Mouse (Mus musculus) MN1 (cell line): ENCODE results near the gene Hoxc5.

Experiments used
- DNase-seq: peaks from one replicate; pipeline ENCODE4 v3.0.0-alpha.2; 2016; ENCODE audit warnings: low spot score

The Hoxc5 gene

DNA sequence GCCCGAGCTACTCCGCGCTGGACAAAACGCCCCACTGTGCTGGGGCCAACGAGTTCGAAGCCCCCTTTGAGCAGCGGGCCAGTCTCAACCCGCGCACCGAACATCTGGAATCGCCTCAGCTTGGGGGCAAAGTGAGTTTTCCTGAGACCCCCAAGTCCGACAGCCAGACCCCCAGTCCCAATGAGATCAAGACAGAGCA is at the start of gene Hoxc5:
Gene Hoxc5 (plus strand): TSS at position 132 of the 199 bp plus-strand sequence.
- no peak for DNase-seq

DNA sequence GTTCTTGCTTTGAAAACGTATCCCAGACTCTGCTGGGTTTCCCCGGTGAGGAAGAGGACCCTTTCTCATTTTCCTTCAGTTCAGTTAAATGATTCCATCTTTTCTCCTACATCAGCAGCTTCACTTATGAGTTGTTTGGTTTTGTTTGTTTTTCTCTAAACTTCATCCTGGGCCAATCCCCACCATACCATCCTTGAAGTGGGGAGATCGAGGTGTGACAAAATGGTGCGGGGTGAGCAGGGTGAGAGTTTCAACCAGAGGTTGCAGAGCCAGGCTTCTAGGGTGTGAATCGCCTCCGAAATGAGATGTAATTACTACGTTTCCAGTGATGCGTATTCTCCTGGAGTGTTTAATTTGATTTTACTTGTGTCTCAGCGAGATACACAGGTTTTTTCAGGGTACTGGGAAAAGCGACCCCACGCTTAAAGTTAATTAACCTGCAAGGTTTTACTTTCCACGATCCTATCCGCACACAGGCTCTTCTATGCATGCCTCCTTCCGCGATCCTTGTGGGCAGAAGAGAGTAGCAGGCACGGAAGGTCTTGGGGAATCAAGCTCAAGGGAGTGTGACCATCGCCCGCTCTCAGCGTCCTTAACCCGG is 49.2 kb upstream of the Hoxc5 start:
- DNase-seq: no peak

DNA sequence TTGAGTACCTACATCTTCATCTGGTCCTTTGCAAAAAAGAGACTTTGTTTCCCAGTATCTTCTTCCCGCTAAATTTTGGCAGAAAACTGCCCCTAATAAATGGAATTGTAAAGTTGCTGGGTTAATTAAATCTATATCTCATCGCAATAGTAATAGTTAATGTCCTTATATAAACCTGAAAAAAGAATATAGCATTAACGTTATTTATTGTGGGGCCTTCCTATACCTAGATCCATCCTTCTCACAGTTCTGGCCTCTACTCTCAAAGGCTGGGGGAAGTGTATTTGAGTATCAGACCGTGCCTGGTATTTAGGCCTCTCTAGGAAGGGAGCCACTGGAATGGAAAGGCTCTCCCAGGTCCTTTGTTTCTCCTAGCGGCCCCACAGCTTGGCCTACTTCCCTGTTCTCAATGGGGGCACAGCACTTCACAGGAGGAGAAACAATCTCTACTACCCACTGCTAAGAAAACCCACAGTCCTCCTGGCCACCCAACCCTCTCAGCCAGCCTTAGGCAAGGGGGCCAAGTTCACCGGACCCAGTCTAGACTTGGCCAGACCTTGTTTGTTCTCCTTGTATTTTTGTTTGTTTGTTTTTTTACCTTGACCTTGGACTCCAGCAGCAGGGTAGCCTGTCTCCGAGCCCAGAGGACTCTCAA is 48.5 kb upstream of the Hoxc5 start:
- DNase-seq: no peak

DNA sequence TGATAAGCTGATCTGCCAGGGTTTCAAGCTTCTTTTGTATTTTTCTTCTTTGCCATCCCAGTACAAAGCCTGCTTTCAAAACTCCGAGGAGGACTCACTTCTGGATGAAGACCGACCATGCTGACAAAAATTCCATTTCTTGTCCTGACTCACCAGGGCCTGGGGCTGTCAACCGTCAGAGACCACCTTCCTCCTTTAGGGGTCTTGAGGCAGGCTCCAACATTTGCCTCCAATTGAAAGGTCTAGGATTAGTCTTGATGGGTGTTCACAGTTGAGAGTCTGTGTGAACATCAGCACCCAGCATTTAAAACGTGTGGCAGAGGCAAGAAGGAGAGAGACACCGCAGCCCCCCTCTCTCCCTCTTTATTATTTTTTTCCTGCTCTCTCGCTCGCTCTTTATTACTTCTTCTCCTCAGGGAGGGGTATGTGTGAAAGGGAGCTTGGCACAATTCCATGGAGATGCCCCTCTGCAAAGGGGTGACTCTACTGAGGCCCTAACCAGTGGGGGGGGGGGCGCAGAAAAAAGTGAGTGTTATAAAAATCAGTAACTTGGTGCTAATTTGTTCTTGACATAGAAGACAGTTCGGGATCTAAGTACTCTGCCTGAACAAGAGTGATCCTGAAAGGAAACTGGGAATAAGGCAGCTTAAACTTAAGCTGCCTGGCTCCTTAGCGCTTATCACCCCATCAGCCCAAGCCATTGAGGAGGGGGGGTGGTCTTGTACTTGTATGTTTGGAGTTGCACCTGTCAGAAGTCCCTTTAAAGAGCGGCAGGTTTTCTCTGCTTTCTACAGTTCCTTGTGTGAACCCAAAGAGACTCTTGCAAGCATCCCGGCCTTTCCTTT is 47.7 kb upstream of the Hoxc5 start:
- DNase-seq: no peak

DNA sequence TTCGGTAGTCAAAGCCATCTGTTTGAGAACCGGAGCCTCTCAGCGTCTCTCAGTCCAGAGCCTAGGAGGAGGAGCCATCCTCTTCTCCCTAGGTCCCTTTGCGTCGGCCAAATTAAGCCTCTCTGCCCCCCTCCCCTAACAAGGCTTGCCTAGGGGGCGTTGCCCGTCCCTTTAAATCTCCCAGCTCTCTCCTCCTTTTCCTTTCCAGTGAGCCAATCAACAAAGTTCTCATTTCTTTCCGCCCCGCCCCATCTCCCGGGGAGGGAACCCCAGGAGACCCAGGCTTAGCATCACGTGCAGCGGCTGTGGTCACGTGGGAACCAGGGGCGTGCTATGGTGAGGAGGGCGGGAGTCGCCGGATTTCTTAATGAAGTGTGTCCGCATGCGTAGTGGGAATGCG is 46.6 kb upstream of the Hoxc5 start:
- no peak for DNase-seq

DNA sequence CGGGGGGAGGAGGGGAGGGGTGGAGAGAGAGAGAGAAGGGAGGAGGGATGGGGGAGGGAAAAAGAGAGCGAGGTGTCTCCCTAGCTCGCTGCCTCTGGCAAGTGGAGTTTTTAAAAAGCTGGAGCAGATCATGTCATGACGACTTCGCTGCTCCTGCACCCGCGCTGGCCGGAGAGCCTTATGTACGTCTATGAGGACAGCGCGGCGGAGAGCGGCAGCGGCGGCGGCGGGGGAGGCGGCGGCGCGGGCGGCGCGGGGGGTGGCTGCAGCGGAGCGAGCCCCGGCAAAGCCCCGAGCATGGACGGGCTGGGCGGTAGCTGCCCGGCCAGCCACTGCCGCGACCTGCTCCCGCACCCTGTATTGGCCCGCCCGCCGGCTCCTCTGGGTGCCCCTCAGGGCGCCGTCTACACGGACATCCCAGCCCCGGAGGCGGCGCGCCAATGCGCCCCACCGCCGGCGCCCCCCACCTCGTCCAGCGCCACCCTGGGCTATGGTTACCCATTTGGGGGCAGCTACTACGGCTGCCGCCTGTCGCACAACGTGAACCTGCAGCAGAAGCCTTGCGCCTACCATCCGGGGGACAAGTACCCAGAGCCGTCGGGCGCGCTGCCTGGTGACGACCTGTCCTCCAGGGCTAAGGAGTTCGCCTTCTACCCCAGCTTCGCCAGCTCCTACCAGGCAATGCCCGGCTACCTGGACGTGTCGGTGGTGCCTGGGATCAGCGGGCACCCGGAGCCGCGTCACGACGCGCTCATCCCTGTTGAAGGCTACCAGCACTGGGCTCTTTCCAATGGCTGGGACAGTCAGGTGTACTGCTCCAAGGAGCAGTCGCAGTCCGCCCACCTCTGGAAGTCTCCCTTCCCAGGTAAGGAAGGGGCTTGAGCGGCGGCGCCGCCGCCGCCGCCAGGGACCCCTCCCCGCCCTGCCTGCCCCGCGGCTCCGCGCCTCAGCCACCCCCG is 45.9 kb upstream of the Hoxc5 start, which contains the start of gene Hoxc13:
Gene Hoxc13 (plus strand): TSS at position 51 of the 959 bp plus-strand sequence.
- no peak for DNase-seq

DNA sequence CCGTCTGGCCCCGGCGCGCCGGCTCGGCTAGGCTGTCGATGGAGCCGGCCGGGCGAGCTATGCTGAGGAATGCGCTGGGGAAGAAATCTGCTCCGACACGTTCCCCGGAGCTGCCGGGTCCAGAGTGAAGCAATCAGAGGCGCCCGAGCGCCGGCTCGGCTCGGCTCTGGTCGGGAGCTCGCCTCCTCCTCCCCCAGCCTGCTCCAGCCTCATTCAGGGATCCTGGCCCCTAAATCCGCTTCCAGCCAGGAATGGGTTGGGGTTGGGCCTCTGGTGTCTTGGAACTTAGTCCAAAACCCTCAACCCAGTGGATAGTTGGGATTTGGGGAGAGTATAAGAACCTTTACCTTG is 45.3 kb upstream of the Hoxc5 start:
- DNase-seq: no peak

DNA sequence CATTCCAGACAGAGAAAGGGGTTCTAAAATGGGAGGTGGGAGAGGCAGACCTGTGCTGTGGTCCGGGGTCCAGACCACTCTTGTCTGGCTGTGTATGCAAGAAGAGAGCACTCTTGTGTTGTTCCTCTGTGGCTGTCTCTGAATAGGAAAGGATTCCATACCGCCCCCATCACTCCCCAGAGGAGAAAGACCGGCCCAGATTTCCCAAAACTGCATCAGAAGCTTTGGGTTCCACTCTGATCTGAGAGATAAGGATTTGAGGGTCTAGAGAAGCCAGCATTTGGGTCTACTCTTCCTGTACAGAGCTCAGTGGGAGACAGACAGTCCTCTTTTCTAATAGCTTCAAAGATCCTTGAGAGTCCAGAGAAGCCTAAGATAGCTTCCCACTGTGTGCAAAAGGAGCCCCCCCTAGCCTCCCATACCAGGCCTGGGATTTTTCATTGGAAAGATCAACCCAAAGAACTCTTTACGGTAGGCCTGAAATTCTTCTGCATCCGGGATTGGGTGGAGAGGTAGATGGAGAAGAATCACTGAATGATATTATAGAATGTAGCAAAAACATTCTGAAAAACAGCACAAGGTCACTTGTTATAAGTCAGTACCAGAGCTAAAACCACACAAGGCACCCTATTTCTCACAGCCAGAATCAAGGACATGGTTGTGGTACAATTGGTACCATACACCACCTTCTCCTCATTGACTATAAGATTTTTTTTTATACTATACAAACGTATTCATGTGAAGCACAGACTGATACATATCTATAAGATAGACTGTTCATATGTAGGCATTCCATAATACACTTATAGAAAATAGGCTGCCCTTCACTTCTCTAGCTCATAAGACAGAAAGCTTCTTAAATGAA is 44.4 kb upstream of the Hoxc5 start:
- DNase-seq: no peak

DNA sequence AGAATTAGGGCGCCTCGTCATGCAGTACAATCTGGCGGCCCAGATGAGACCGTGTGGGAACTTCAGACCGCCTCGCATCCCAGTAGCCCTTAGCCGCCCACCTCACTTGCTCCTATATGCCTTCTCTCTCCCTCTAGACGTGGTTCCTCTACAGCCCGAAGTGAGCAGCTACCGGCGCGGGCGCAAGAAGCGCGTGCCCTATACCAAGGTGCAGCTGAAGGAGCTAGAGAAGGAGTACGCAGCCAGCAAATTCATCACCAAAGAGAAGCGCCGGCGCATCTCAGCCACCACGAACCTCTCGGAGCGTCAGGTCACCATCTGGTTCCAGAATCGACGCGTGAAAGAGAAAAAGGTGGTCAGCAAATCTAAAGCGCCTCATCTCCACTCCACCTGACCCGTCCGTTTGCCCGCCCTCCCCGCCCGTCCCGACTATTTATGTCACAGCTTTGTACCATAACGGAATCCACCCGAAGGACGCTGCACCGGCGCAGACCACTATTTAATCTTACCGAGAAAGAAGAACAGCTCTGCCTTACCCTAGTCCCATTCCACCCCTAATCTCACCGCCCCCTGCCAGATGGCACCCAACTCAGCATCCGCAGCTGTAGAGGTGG is 40.1 kb upstream of the Hoxc5 start:
- no peak for DNase-seq

DNA sequence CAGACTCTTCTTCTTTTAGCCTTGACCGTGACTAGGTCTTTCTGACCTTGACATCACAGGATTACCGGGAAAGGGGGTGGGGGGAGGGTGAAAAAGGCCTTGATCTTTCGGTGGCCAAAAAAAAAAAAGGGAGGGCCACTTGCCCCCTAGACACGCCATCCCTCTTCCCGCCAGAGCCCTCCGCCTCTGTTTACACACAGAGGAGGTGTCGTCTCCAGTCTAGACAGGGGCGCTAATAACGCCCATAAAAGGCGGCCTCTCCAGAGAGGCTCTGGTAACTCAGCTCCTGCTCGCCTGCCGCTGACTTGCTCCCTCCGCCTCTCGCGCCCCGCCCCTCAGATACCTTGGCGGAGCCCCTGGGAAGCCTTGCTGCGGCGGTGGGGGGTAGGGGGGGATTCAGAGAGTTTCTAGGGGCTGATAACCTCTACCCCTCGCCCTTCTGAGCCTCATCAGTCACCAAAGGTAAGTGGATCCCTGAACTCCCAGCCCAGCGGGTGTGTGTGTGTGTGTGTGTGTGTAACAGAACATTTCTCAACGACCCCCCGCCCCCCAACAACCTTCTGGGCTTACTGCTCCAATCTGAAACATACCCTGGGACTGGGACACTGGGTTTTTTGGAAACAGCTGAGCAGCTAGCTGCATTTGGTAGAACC is 35.4 kb upstream of the Hoxc5 start:
- DNase-seq: no peak

DNA sequence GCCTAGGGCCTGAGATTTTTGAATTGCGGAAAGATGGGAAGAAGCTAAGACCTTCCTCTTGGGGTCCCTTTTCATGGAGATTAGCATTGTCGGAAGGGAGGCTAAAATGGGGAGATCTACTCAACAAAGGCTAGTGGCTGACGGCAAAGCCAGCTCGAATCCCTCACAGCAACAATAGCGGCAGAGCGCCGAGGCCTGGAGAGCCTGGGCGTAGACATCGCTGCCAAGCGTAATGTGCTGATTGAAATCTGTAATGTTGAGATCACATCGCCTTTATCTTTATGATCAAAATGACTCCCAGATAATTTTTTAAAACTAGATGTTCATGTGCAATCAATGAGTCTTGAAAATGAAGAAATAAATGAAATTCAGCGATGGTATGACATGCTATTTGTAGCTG is 32.8 kb upstream of the Hoxc5 start:
- DNase-seq: no peak

DNA sequence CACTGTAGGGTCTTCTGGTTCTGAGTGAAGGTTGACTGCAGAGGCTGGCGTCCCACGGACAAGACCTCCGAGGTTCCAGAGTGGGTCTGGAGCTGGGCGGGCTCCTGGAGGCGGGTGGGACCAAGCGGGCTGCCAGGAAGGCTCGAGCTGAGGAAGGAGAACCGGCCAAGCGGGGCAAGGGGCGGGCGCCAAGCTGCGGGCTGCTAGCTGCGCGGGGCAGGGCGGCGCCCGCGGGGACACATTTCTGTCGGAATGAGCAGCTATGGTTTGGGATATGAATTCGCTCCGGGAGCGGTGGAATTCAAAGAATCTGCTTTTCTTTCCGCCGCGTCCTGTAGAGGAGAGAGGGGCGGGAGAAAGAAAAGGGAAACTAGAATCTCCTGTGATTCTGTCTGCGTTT is 32.3 kb upstream of the Hoxc5 start:
- DNase-seq: no peak

DNA sequence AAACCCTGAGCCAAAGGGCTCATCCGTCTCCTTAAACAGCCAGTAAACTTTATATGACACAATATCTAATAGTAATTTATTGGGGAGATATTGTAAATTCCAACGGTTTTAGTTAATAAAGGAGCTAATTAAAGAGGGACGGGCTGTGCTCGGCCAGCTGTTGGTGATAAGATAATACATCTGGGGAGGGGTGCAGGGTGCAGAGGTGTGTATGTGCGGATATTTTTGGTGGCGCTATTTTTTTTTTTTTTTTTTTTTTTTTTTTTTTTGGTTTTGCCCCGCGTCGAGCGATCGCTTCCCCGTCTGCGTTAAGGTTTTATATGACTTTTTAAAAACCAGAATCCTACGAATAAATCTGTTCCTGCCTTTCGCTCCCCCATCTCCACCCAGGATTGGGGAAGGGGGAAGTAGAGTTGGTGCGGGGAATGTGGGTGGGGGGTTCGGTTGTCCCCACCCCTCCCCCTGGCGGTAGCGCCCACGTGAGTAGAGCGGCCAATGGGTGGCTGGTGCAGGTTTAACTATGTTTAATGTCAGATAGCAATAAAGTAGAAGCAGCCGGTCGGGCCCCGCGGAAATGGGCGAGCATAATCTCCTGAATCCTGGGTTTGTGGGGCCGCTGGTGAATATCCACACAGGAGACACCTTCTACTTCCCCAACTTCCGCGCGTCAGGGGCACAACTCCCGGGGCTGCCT is 30.8 kb upstream of the Hoxc5 start, which contains the start of gene Hoxc12:
Gene Hoxc12 (plus strand): TSS at position 479 of the 694 bp plus-strand sequence.
- DNase-seq: no peak

DNA sequence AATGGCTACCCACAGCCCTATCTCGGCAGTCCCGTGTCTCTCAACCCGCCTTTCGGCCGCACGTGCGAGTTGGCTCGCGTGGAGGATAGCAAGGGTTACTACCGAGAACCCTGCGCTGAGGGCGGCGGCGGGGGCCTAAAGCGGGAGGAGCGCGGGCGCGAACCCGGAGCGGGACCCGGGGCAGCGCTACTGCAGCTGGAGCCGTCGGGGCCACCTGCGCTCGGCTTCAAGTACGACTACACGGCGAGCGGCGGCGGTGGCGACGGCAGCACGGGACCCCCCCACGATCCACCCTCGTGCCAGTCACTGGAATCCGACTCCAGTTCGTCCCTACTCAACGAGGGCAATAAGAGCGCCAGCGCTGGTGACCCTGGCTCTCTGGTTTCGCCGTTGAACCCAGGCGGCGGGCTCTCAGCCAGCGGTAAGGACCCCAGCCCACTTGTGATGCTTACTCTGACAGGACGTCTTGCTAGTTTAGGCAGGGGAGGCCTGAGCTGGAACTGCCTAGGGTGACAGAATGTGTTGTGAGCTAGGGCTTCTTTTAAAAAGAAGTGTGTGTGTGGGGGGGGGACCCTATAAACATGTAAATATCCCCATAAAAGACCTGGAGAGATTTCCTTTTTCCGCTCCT is 30.1 kb upstream of the Hoxc5 start:
- DNase-seq: no peak

DNA sequence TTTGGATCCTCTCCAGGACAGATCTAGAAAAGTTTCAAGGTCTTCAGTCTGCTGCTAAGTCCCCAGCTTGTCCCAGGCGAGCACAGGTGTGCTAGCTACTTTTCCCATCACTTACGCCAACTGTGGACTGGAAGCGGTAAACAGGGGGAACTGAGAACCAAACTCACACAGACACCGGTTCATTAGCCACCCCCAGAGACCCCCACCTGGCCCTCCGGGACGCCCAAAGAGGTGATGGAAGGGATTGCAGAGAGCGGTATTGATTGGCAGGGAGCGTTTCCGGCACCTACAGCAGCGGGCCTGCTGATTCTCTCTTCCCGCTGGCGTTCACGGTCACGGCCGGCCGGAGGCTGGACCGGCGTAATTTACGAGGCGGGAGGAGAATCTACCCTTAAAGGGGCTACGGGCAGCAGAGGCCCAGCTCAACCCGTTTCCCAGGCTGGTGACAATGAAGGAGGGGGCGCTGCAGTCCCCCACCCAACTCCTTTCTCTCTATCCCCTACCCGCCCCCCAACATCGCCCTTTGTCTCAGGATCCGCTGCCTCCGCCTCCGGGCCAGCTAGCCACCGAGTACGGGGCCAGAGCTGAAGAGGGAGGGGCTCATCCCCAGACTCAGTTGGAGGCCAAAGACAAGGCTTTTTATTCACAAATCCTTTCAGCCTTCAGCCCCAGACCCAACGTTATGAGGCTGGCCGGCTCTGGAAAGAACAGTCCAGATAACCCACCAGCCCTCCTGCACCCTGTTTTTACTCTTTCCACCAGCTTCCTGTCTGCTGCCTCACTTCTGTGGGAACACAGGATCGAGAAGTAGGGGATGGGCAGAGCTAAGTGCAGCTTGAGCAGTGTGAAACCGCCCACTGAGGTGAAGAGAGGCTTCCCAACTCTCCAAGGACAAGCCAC is 27.7 kb upstream of the Hoxc5 start:
- DNase-seq: no peak

DNA sequence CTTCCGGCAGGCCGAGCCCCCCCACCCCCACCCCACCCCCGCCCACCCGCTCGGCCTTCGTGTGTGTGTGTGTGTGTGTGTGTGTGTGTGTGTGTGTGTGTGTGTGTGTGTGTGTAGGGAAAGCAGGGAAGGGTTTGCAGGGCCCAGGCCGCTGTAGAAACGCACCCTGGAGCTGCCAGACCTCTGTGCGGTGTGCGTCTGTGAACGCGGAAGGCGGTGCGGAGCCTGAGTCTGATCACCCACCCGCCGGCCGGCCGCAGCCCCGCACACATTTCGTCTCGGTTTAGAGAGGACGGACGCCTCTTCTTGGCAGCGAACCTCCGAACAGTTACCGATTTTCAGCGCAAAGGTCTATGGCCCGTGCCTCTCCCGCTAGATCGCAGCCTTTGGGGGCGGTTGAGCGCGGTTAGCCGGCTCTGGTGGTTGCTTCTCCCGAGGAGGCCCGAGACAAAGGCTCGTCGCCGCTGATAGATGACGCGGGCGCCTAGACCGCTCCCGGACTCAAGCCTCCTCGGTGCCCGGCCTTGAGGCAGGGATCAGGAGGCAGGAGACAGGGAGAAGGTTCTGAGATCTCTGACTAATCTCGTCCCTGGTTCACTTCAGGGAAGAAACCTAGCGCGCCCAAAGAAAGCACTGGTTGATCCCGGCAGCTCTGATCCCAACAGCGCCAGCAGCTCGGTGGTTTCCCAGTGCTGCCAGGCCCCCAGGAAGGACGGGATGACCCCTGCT is 24.3 kb upstream of the Hoxc5 start:
- no peak for DNase-seq

DNA sequence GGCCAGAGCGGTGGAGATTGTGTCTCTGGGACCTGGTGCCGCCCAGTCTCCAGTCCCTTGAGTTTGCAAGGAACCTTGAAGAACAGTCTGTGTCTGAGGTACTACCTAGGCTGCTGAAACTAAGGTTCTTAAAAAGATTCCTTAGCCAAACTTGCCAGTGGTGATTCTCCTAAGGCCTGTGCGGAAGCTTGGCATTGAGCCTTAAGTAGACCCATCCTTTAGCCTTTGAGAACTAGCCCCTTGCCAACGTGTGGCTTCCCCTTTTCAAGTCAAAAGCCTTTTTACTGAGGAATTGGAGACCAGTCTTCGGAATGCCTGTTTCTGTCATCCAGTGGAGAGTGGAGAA is 23.8 kb upstream of the Hoxc5 start:
- no peak for DNase-seq
